Mouse (Mus musculus): Measurements from ENCODE around the gene Cbs. TPM values are rescaled to one million over a fixed set of nuclear protein-coding genes. Genes with fewer than 3 reads are reported as not detected.

Gene Cbs
- 1.3 and 4.8 TPM in 2 replicates for polyA plus RNA-seq (2011; ENCODE audit: insufficient read depth, insufficient read length, low replicate concordance, missing spikeins)

GRCm38 (mm10) chr17:31636942-31637811, at the start of gene Cbs:
TSS of gene Cbs (minus strand) at chr17:31637238.
- WGBS: 6% methylated on average over 61 of the region's 61 CpGs
- no peak within 1 kb of the TSS for H3K4me3 ChIP-seq (replicated peaks; ENCODE audit: control insufficient read depth, low read depth, low read length)
- TF ChIP-seq CTCF (IDR thresholded peaks at IDR 0.05; ENCODE audit: control insufficient read depth, insufficient read depth, low read length): no peak
- TF ChIP-seq POLR2A (IDR thresholded peaks at IDR 0.05; ENCODE audit: borderline replicate concordance, control insufficient read depth, low read depth, low read length): peak; percentile 20; the same call in 1 of the 2 replicates
- peaks cover 2% of the 10 kb centered on the region for H3K4me1 ChIP-seq (ENCODE audit: control insufficient read depth, insufficient read depth, low read length)
- H3K27ac ChIP-seq (ENCODE audit: control insufficient read depth, insufficient read depth, low read depth, low read length, poor library complexity): no peak within 1 kb of the TSS

DNA sequence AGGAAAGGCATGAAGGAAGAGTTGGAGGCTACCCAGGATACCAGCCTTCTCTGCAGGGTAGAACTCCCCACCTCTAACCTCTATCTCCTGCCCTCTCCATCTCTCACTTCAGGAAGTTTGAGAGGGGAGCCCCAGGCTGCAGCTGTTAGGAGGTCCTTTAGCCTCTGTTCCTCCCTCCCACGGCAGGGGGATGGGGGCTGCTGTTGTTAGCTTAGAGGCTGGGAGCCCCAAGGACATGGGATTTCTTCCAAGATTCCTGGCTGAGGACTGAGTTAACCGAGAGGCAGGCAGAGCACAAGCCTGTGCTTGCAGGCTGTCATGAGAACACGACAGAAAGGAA, 49.2 kb upstream of the Cbs start:
- Histone ChIP-seq H3K4me3 (replicated peaks; ENCODE audit: control insufficient read depth, low read depth, low read length) (no peak overlapping the region), H3K4me1 (ENCODE audit: control insufficient read depth, insufficient read depth, low read length) (no peaks in the 10 kb centered on the region), H3K27ac (ENCODE audit: control insufficient read depth, insufficient read depth, low read depth, low read length, poor library complexity) (no peak overlapping the region)
- 51% methylated on average over 3 of the region's 3 CpGs for WGBS
- TF ChIP-seq CTCF (IDR thresholded peaks at IDR 0.05; ENCODE audit: control insufficient read depth, insufficient read depth, low read length) (no peak), POLR2A (IDR thresholded peaks at IDR 0.05; ENCODE audit: borderline replicate concordance, control insufficient read depth, low read depth, low read length) (no peak)

- no peaks in the 10 kb centered on the region for H3K4me1 ChIP-seq (ENCODE audit: control insufficient read depth, insufficient read depth, low read length)
- TF ChIP-seq POLR2A (IDR thresholded peaks at IDR 0.05; ENCODE audit: borderline replicate concordance, control insufficient read depth, low read depth, low read length): no peak
- TF ChIP-seq CTCF (IDR thresholded peaks at IDR 0.05; ENCODE audit: control insufficient read depth, insufficient read depth, low read length): peak; percentile 95
- WGBS: 23% methylated on average over 17 of the region's 17 CpGs
- H3K4me3 ChIP-seq (replicated peaks; ENCODE audit: control insufficient read depth, low read depth, low read length): no peak overlapping the region
- no peak overlapping the region for H3K27ac ChIP-seq (ENCODE audit: control insufficient read depth, insufficient read depth, low read depth, low read length, poor library complexity)
Measured at GRCm38 (mm10) chr17:31685514-31686224, 48.6 kb upstream of the Cbs start.

- Histone ChIP-seq H3K4me1 (ENCODE audit: control insufficient read depth, insufficient read depth, low read length) (no peaks in the 10 kb centered on the region), H3K27ac (ENCODE audit: control insufficient read depth, insufficient read depth, low read depth, low read length, poor library complexity) (no peak overlapping the region), H3K4me3 (replicated peaks; ENCODE audit: control insufficient read depth, low read depth, low read length) (no peak overlapping the region)
- TF ChIP-seq CTCF (IDR thresholded peaks at IDR 0.05; ENCODE audit: control insufficient read depth, insufficient read depth, low read length) (no peak), POLR2A (IDR thresholded peaks at IDR 0.05; ENCODE audit: borderline replicate concordance, control insufficient read depth, low read depth, low read length) (no peak)
- 21% methylated on average over 2 of the region's 2 CpGs for WGBS
Measured at GRCm38 (mm10) chr17:31680450-31680849, 43.4 kb upstream of the Cbs start.

DNA sequence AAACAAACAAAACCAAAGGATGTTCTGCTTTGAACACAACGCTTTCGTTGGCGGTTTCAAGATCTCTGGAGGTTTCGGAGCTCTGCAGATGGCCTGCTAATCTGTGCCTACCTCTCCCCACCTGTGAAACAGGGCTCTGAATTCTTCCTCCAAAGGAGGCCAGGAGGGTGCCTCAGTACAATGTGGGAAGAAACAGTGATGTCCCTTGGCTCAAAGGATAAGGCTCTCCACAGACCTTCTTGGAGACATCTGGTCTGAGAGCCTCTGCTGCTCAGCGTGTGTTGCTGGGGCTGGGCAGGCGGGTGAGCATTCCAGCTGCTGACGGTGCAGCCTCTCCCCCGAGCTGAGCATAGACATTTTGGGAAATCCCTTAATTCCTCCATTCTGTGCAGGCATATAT, 40.5 kb upstream of the Cbs start, which contains the start of gene Cryaa:
Gene Cryaa, plus strand, starts transcription at position 301 of the 400 bp plus-strand sequence.
- Histone ChIP-seq H3K4me1 (ENCODE audit: control insufficient read depth, insufficient read depth, low read length) (no peaks in the 10 kb centered on the region), H3K4me3 (replicated peaks; ENCODE audit: control insufficient read depth, low read depth, low read length) (no peak within 1 kb of the TSS), H3K27ac (ENCODE audit: control insufficient read depth, insufficient read depth, low read depth, low read length, poor library complexity) (no peak within 1 kb of the TSS)
- TF ChIP-seq POLR2A (IDR thresholded peaks at IDR 0.05; ENCODE audit: borderline replicate concordance, control insufficient read depth, low read depth, low read length) (no peak), CTCF (IDR thresholded peaks at IDR 0.05; ENCODE audit: control insufficient read depth, insufficient read depth, low read length) (no peak)
- WGBS: 74% methylated on average over 8 of the region's 8 CpGs

DNA sequence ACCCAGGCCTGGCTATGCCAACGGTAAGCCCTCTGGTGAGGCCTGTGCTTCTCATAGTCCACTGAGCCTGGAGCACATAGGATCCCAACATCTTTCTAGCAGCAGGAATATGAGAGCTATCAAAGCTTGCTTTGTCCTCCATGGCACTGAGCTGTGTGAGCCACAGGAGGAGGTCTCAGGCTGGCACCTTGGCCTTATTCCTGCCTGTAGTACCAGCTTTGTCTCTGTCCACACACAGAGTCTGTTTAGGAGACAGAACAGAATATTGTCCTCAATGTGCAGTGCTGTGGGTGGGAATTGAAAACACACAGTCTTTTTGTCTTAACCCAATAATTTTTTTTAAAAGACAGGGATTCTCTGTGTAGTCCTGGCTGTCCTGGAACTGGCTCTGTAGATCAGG, 37.4 kb upstream of the Cbs start:
- TF ChIP-seq CTCF (IDR thresholded peaks at IDR 0.05; ENCODE audit: control insufficient read depth, insufficient read depth, low read length): no peak
- no peak for TF ChIP-seq POLR2A (IDR thresholded peaks at IDR 0.05; ENCODE audit: borderline replicate concordance, control insufficient read depth, low read depth, low read length)
- 71% methylated on average over 1 of the region's 1 CpGs for WGBS
- peaks cover 2% of the 10 kb centered on the region for H3K4me1 ChIP-seq (ENCODE audit: control insufficient read depth, insufficient read depth, low read length)

GRCm38 (mm10) chr17:31672279-31672678, 35.2 kb upstream of the Cbs start:
- TF ChIP-seq CTCF (IDR thresholded peaks at IDR 0.05; ENCODE audit: control insufficient read depth, insufficient read depth, low read length): no peak
- TF ChIP-seq POLR2A (IDR thresholded peaks at IDR 0.05; ENCODE audit: borderline replicate concordance, control insufficient read depth, low read depth, low read length): no peak
- WGBS: 59% methylated on average over 12 of the region's 12 CpGs
- H3K27ac ChIP-seq (ENCODE audit: control insufficient read depth, insufficient read depth, low read depth, low read length, poor library complexity): no peak overlapping the region
- no peak overlapping the region for H3K4me3 ChIP-seq (replicated peaks; ENCODE audit: control insufficient read depth, low read depth, low read length)
- peaks cover 2% of the 10 kb centered on the region for H3K4me1 ChIP-seq (ENCODE audit: control insufficient read depth, insufficient read depth, low read length)

More for the DNA sequence above, 37.4 kb upstream of the Cbs start:
- Histone ChIP-seq H3K27ac (ENCODE audit: control insufficient read depth, insufficient read depth, low read depth, low read length, poor library complexity) (no peak overlapping the region), H3K4me3 (replicated peaks; ENCODE audit: control insufficient read depth, low read depth, low read length) (no peak overlapping the region)

DNA sequence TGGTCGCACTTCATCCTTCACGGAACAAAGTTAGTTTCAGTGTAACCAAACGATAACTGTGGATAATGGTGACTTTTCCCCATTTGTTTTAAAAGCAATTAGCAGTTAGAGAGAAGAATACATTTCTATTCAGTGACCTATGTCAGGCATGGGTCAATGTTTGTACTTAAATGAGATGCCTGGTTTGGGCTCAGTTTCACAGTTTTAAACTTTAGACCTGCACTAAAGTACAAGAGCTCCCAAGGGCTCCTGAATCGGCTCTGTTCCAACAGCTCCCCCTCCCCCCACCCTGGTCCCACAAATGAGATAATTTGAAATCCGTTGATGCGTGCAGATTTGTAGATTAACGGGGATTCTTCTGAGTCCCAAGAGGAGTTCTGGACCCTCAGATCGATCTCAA, 34.7 kb upstream of the Cbs start:
- H3K4me1 ChIP-seq (ENCODE audit: control insufficient read depth, insufficient read depth, low read length): peaks cover 2% of the 10 kb centered on the region
- TF ChIP-seq CTCF (IDR thresholded peaks at IDR 0.05; ENCODE audit: control insufficient read depth, insufficient read depth, low read length) (no peak), POLR2A (IDR thresholded peaks at IDR 0.05; ENCODE audit: borderline replicate concordance, control insufficient read depth, low read depth, low read length) (no peak)
- WGBS: 80% methylated on average over 8 of the region's 8 CpGs
- no peak overlapping the region for H3K27ac ChIP-seq (ENCODE audit: control insufficient read depth, insufficient read depth, low read depth, low read length, poor library complexity)
- no peak overlapping the region for H3K4me3 ChIP-seq (replicated peaks; ENCODE audit: control insufficient read depth, low read depth, low read length)

Data from bone marrow, adult 2 months (tissue).